In the genomic region with DNA sequence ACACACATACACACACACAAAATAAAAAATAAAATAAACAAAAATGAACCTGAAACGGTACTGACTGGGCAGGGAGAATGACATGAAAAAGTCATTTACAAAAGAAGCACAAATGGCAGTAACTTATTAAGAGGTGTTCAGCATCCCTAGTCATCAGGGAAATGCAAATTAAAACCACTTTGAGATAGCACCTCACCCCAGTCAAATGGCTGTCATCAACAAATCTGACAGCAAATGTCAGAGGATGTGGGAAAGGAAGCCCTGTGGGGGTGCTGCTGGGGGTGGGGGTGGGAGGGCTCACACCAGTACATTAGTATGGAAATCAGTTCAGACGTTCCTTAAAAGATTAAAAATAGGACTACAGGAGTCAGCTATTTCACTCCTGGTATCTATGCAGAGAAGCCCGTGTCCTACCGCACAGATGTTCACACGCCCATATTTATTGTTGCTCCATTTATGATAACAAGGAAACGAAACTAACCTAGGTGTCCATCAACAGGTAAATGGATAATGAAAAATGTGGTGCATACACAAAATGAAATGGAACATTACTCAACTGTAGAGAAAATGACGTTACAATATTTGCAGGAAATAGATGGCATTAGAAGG, we compare ENCODE assay signal across 30 mouse cellular contexts. TPM values are rescaled to one million over a fixed set of nuclear protein-coding genes. Genes with fewer than 3 reads are reported as not detected.
DNase-seq lines count a peak whose midpoint lies in the region; ATAC-seq and TF ChIP-seq lines count a peak whose summit lies in the region.
"Had no signal": no experiment of that assay in that cellular context is flagged by ENCODE, and none has a peak within 500 bp of the region (broad histone marks: within the 10 kb centered on the region; RNA-seq: fewer than 3 reads in every experiment).

No protein-coding gene starts in this region.

- no peaks in the 10 kb centered on the region for H3K36me3 ChIP-seq in intestine, embryonic 15.5 days
- peaks cover 3% of the 10 kb centered on the region; the same call in 1 of the 2 replicates for H3K36me3 ChIP-seq in splenic B cell, adult 2 months (ENCODE audit: control insufficient read depth, insufficient read depth, low read length, poor library complexity, severe bottlenecking)
- peaks cover 9% of the 10 kb centered on the region for H3K36me3 ChIP-seq in thymus, adult 2 months (ENCODE audit: control insufficient read depth, insufficient read depth, low read length)
- peaks cover 24% of the 10 kb centered on the region; the same call in 1 of the 2 replicates for H3K36me3 ChIP-seq in kidney, embryonic 15.5 days

- no peaks in the 10 kb centered on the region for H3K9me3 ChIP-seq in intestine, embryonic 15.5 days
- no peaks in the 10 kb centered on the region for H3K9me3 ChIP-seq in kidney, embryonic 15.5 days (replicated peaks)
- H3K9me3 ChIP-seq: embryonic facial prominence, embryonic 10.5 days; embryonic facial prominence, embryonic 15.5 days; forebrain, embryonic 13.5 days; heart, embryonic 13.5 days; limb, embryonic 12.5 days; liver, embryonic 15.5 days; megakaryocyte, embryonic 14.5 days; midbrain, embryonic 12.5 days; stomach, embryonic 15.5 days had no signal

- TF ChIP-seq POLR2A in thymus, adult 2 months (IDR thresholded peaks at IDR 0.05; ENCODE audit: control insufficient read depth, extremely low read depth, insufficient read depth, low read length, poor library complexity), result no peak

- no peaks in the 10 kb centered on the region for H3K27me3 ChIP-seq in intestine, embryonic 15.5 days (replicated peaks)
- no peaks in the 10 kb centered on the region for H3K27me3 ChIP-seq in splenic B cell, adult 2 months (ENCODE audit: control insufficient read depth, insufficient read depth, low read length, poor library complexity, severe bottlenecking)
- H3K27me3 ChIP-seq in thymus, adult 2 months (ENCODE audit: control insufficient read depth, insufficient read depth, low read length), result no peaks in the 10 kb centered on the region
- no peaks in the 10 kb centered on the region for H3K27me3 ChIP-seq in kidney, embryonic 15.5 days
- H3K27me3 ChIP-seq: CH12.LX; embryonic facial prominence, embryonic 15.5 days; forebrain, embryonic 13.5 days; heart, embryonic 13.5 days; limb, embryonic 12.5 days; liver, embryonic 15.5 days; megakaryocyte, embryonic 14.5 days; midbrain, embryonic 12.5 days; stomach, embryonic 15.5 days had no signal

- H3K9ac ChIP-seq in intestine, embryonic 15.5 days, result no peak overlapping the region
- no peak overlapping the region for H3K9ac ChIP-seq in kidney, embryonic 15.5 days
- H3K9ac ChIP-seq: embryonic facial prominence, embryonic 15.5 days; forebrain, embryonic 13.5 days; heart, embryonic 13.5 days; hindbrain, embryonic 14.5 days; limb, embryonic 12.5 days; liver, embryonic 15.5 days; lung, embryonic 14.5 days; midbrain, embryonic 12.5 days; stomach, embryonic 15.5 days had no signal

- 51% methylated on average over 7 of the region's 7 CpGs for WGBS in intestine, embryonic 15.5 days
- WGBS in thymus, adult 2 months, result 24% methylated on average over 7 of the region's 7 CpGs
- WGBS in kidney, embryonic 15.5 days, result 67% methylated on average over 7 of the region's 7 CpGs

- ATAC-seq in CD4-positive, CD25-positive, alpha-beta regulatory T cell, adult 4 months, result peak; percentile 64
- 0 out of 2 replicates have a peak, but pooled peaks have one; percentile 18 for ATAC-seq in intestine, embryonic 15.5 days
- ATAC-seq in kidney, embryonic 15.5 days (replicated peaks; ENCODE audit: low FRiP score), result no peak
- ATAC-seq: forebrain, embryonic 13.5 days had no signal

- TF ChIP-seq CTCF in thymus, adult 2 months (IDR thresholded peaks at IDR 0.05; ENCODE audit: borderline replicate concordance, control insufficient read depth, extremely low read depth, insufficient read depth, low read length, poor library complexity), result no peak

- no peaks in the 10 kb centered on the region for H3K4me1 ChIP-seq in intestine, embryonic 15.5 days (replicated peaks)
- H3K4me1 ChIP-seq in thymus, adult 2 months (replicated peaks; ENCODE audit: control insufficient read depth, insufficient read depth, low read length), result peaks cover 11% of the 10 kb centered on the region
- no peaks in the 10 kb centered on the region for H3K4me1 ChIP-seq in kidney, embryonic 15.5 days
- H3K4me1 ChIP-seq: embryonic facial prominence, embryonic 15.5 days; heart, embryonic 13.5 days; midbrain, embryonic 12.5 days; stomach, embryonic 15.5 days had no signal

- H3K4me3 ChIP-seq in intestine, embryonic 15.5 days (replicated peaks), result no peak overlapping the region
- no peak overlapping the region for H3K4me3 ChIP-seq in thymus, adult 2 months (ENCODE audit: control insufficient read depth, insufficient read depth, low read length)
- H3K4me3 ChIP-seq in kidney, embryonic 15.5 days (replicated peaks), result no peak overlapping the region
- H3K4me3 ChIP-seq: embryonic facial prominence, embryonic 10.5 days; embryonic facial prominence, embryonic 15.5 days; forebrain, embryonic 13.5 days; heart, adult 2 months; heart, embryonic 13.5 days; left cerebral cortex, adult 2 months; limb, embryonic 12.5 days; liver, embryonic 15.5 days; megakaryocyte, embryonic 14.5 days; midbrain, embryonic 12.5 days; stomach, embryonic 15.5 days had no signal

- H3K4me2 ChIP-seq in intestine, embryonic 15.5 days (replicated peaks), result no peak overlapping the region
- no peak overlapping the region for H3K4me2 ChIP-seq in kidney, embryonic 15.5 days
- H3K4me2 ChIP-seq: embryonic facial prominence, embryonic 15.5 days; forebrain, embryonic 13.5 days; heart, embryonic 13.5 days; hindbrain, embryonic 14.5 days; limb, embryonic 12.5 days; liver, embryonic 15.5 days; lung, embryonic 14.5 days; midbrain, embryonic 12.5 days; stomach, embryonic 15.5 days had no signal

- DNase-seq in B cell, adult 2 months, result peak; percentile 42 to 48
- DNase-seq in splenic B cell, adult 2 months (ENCODE audit: low read depth, low spot score), result peak; percentile 83
- no peak for DNase-seq in thymus, adult 2 months
- DNase-seq in lung, postnatal 14 days, result no peak
- DNase-seq: adrenal gland, postnatal 10 days; cerebellum, adult 8-10 months; cerebellum, postnatal 25 days; gastrocnemius, postnatal 25 days; heart, adult 2 months; heart, postnatal 10 days; kidney, adult 11 months; kidney, postnatal 25 days; lung, embryonic 14.5 days; lung, postnatal 36 days; thymus, postnatal 25 days had no signal

- H3K27ac ChIP-seq in intestine, embryonic 15.5 days, result no peak overlapping the region
- H3K27ac ChIP-seq in thymus, adult 2 months (ENCODE audit: control insufficient read depth, insufficient read depth, low read length), result no peak overlapping the region
- no peak overlapping the region for H3K27ac ChIP-seq in kidney, embryonic 15.5 days
- H3K27ac ChIP-seq: embryonic facial prominence, embryonic 10.5 days; embryonic facial prominence, embryonic 15.5 days; forebrain, embryonic 13.5 days; heart, adult 2 months; heart, embryonic 13.5 days; hindbrain, embryonic 14.5 days; left cerebral cortex, adult 2 months; limb, embryonic 12.5 days; liver, embryonic 15.5 days; midbrain, embryonic 12.5 days; stomach, embryonic 15.5 days had no signal

RNA-seq across cellular contexts. Expression of a gene that starts 46.4 kb away (rescaled TPM):
- polyA plus RNA-seq in CD4-positive, CD25-positive, alpha-beta regulatory T cell, adult 4 months (2017; shearing (Covaris generic)), result under 1 TPM in 1 of 2 experiments, not detected in 1; 0.33 TPM
- 209 and 261 TPM in 2 replicates for polyA plus RNA-seq in intestine, embryonic 15.5 days (2015; fragmentation: Nextera tagmentation; extraction: Ambion mirVana)
- 5.0 and 5.5 TPM in 2 replicates for polyA plus RNA-seq in thymus, adult 2 months (2012; rRNA removed)
- polyA plus RNA-seq in kidney, embryonic 15.5 days (2015; fragmentation: Nextera tagmentation; extraction: Ambion mirVana), result 0.19 and 1.4 TPM in 2 replicates
- polyA plus RNA-seq: forebrain, embryonic 13.5 days; hindbrain, embryonic 14.5 days; lung, embryonic 14.5 days had no signal

Comparison
In these comparisons a context has a peak if more than half of its experiments do, and no peak if none do; other contexts are left out.
1. DNase-seq: peak in B cell, adult 2 months (2 of 2) and splenic B cell, adult 2 months (single experiment); none in thymus, adult 2 months (single experiment) and lung, postnatal 14 days (single experiment).
2. RNA of a gene that starts 46.4 kb away (polyA plus RNA-seq): 209 to 261 TPM in intestine, embryonic 15.5 days; 5.0 to 5.5 TPM in thymus, adult 2 months, 0.33 TPM in CD4-positive, CD25-positive, alpha-beta regulatory T cell, adult 4 months and 0.19 to 1.4 TPM in kidney, embryonic 15.5 days; every median in the first group is over 10 times any median in the second.